Mouse (Mus musculus) ES-E14 (cell line): ENCODE data around the gene R3hdm4.

ENCODE experiments used
- CHD2 ChIP-seq: IDR thresholded peaks from 2 replicates; pipeline ENCODE4 v1.6.1; 2014; ENCODE audit warnings: mild to moderate bottlenecking, low read depth, low read length, inconsistent platforms
- HCFC1 ChIP-seq: IDR thresholded peaks from 2 replicates; pipeline ENCODE4 v1.6.1; 2012; ENCODE audit warnings: low read length, inconsistent platforms, borderline replicate concordance; ENCODE audit not compliant: insufficient read depth
- ZNF384 ChIP-seq: IDR thresholded peaks from 2 replicates; pipeline ENCODE4 v1.6.1; 2012; ENCODE audit warnings: low read depth, low read length, inconsistent platforms

DNA sequence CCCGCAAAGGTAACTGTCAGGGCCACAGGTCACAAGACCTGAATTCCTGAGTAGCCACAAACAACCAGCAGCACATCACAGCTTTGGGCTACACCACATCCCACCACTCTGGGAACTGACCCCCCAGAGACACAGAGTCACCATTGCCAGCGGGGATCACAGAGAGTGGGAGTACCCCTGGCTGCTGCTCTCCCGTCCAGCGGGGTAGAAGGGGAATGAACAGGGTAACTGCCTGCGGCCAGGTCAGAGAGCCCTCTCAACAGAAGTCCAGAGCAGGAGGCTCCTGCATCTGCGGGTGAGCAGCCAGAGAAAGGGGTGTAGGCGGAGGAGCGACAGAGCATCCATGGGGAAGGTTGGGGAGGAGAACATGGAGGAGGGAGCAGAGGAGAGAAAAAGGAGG, 4.9 kb downstream of the R3hdm4 start:
- TF ChIP-seq ZNF384 (no peak), HCFC1 (no peak), CHD2 (no peak)
